Mouse (Mus musculus) lung, postnatal 0 days (tissue): ENCODE measurements around the gene Hcst.

Experiments used
- CTCF ChIP-seq: IDR thresholded peaks from 2 replicates; pipeline ENCODE4 v1.5.1; 2016; ENCODE audit warnings: antibody characterized with exemption, mild to moderate bottlenecking
- EP300 ChIP-seq: IDR thresholded peaks from 2 replicates; pipeline ENCODE4 v1.6.1; 2016; ENCODE audit warnings: antibody characterized with exemption, mild to moderate bottlenecking, control low read depth

DNA sequence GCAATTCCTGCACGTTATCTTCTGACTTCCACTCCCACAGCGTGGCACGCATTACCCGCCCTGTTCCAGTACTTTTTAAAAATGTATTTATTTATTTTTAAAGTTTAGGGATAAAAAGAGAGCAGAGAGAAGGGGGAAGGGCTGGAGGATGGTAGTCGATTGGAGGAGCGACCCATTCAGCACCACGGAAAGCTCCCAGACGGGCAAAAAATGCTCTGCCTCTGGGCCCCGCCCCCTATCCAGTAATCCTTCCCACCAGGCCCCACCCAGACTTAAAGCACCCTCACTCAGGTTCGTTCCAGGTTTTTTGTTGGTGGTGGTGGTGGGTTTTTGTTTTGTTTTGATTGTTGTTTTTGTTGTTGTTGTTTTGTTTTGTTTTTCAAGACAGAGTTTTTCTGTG, 14.6 kb upstream of the Hcst start:
- TF ChIP-seq CTCF, result no peak
- TF ChIP-seq EP300, result no peak
